Mouse (Mus musculus): Measurements from ENCODE around the gene Arnt.

DNA sequence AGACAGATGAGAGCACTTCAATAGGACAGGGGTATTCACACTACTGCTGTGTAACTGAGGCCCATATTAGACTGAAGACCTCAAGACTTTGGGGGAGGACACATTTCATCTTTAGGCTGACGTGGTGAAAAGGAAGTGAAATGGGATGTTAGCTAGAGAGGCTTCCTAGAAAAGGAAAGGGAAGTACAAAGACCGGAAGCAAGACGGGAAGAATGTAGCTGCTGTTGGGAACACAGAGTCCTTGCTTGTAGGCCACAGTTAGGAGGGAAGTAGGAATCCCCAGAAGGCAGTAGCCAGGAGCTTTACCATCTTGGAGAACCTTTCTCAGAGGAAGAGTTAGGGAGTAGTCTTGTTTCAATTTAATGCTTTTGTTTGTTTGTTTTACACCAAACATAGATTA lies 23.6 kb downstream of the Arnt start:
- TF ChIP-seq POLR2A (IDR thresholded peaks at IDR 0.05; ENCODE audit: borderline replicate concordance, low read depth, low read length) (no peak), CTCF (IDR thresholded peaks at IDR 0.05; ENCODE audit: low read depth, low read length) (no peak)

Measured in bone marrow macrophage, adult 2 months (primary cell).